Mouse (Mus musculus): Measurements from ENCODE around the gene Ipo11. TPM values are rescaled to one million over a fixed set of nuclear protein-coding genes. Genes with fewer than 3 reads are reported as not detected.

Ipo11 gene
- total and polyA plus RNA-seq, 3 experiments: 37.2 to 40.2 TPM; not detected in 1

DNA sequence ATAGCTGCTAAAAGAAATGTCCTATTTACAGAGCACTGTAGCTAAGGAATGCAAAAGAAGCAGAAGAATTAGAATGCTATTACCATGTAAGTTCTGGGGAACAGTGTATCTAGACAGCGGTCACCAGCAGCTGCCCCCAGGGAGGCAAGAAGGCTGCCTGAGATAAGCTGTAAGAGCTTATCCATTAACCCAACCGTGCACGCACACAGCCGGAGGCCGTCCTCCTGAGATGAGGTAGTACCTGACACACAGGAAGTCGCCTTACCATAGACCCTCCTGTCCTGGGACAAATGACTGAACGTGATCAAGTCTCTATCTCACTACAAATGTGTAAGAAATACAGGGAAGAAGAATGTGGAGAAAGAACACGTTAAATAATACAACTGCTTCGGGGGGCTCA lies 43.6 kb downstream of the Ipo11 start (continued):
- TF ChIP-seq POLR2A (IDR thresholded peaks at IDR 0.05; ENCODE audit: control insufficient read depth in 1 of 2, insufficient read depth in 1 of 2, low read depth in 1 of 2, low read length in 2 of 2, poor library complexity in 1 of 2) (peak in 1 of 2 experiments; percentile 27; a peak in 1 of 4 replicates), POLR2AphosphoS2 (IDR thresholded peaks at IDR 0.05; ENCODE audit: low read length) (no peak)

- Histone ChIP-seq H3K36me3 (ENCODE audit: control insufficient read depth in 1 of 2, insufficient read depth in 2 of 2, low read length in 2 of 2) (peaks cover 10 to 14% of the 10 kb centered on the region in 2 experiments), H3K27ac (ENCODE audit: control insufficient read depth, low read depth, low read length) (no peak overlapping the region), H3K27me3 (ENCODE audit: control insufficient read depth in 1 of 2, insufficient read depth in 2 of 2, low read length in 2 of 2) (no peaks in the 10 kb centered on the region), H3K79me2 (ENCODE audit: control insufficient read depth, insufficient read depth, low read length, poor library complexity) (no peaks in the 10 kb centered on the region), H3K9me3 (replicated peaks; ENCODE audit: insufficient read depth, low read length) (no peaks in the 10 kb centered on the region), H3K4me3 (ENCODE audit: control insufficient read depth in 1 of 2, insufficient read depth in 1 of 2, low read depth in 2 of 2, low read length in 2 of 2) (no peak overlapping the region), H3K9ac (ENCODE audit: control insufficient read depth, low read depth, low read length, poor library complexity, severe bottlenecking) (no peak overlapping the region), H3K4me1 (ENCODE audit: control insufficient read depth in 1 of 2, insufficient read depth in 2 of 2, low read length in 2 of 2) (peaks cover 5 to 6% of the 10 kb centered on the region in 2 experiments; a peak in 3 of 4 replicates)
- DNase-seq (ENCODE audit: low read depth, low spot score): peak; percentile 27
- TF ChIP-seq TAL1 (IDR thresholded peaks at IDR 0.05; ENCODE audit: low read length) (0 out of 2 replicates have a peak, but pooled peaks have one; percentile 5), MXI1 (IDR thresholded peaks at IDR 0.05; ENCODE audit: low read depth, low read length) (no peak), GATA1 (IDR thresholded peaks at IDR 0.05; ENCODE audit: low read depth, low read length) (peak; percentile 54), TCF12 (IDR thresholded peaks at IDR 0.05; ENCODE audit: low read depth, low read length) (peak; percentile 61), KAT2A (conservative IDR thresholded peaks at IDR 0.05; ENCODE audit: low read depth, low read length) (no peak), EP300 (IDR thresholded peaks at IDR 0.05; ENCODE audit: low read depth in 1 of 2, low read length in 2 of 2) (peak in 1 of 2 experiments; percentile 22; a peak in 1 of 4 replicates)
These were observed 49.4 kb downstream of the Ipo11 start for GRCm38 (mm10) chr13:106887364-106887763.

DNA sequence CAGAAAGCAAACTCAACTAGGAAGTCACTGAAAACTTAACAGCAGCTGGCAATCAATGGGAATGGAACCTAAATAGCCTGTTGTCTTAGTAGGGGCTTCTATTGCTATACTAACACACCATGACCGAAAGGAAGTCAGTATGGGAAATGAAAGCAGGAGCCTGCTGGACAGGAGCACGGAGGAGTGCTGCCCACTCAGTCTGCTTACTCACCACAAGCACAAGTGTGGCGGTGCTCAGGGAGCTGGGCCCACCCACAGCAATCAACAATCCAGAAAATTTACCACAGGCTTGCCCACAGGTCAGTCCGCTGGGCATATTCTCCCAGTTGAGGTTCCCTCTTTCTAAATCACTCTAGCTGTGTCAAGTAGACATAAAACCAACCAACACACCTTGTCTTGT lies 52.5 kb downstream of the Ipo11 start:
- Histone ChIP-seq H3K9ac (ENCODE audit: control insufficient read depth, low read depth, low read length, poor library complexity, severe bottlenecking) (no peak overlapping the region), H3K4me3 (ENCODE audit: control insufficient read depth in 1 of 2, insufficient read depth in 1 of 2, low read depth in 2 of 2, low read length in 2 of 2) (no peak overlapping the region), H3K79me2 (ENCODE audit: control insufficient read depth, insufficient read depth, low read length, poor library complexity) (no peaks in the 10 kb centered on the region), H3K36me3 (ENCODE audit: control insufficient read depth in 1 of 2, insufficient read depth in 2 of 2, low read length in 2 of 2) (peaks cover 4 to 18% of the 10 kb centered on the region in 2 experiments; a peak in 3 of 4 replicates), H3K27ac (ENCODE audit: control insufficient read depth, low read depth, low read length) (no peak overlapping the region), H3K27me3 (ENCODE audit: control insufficient read depth in 1 of 2, insufficient read depth in 2 of 2, low read length in 2 of 2) (no peaks in the 10 kb centered on the region), H3K9me3 (replicated peaks; ENCODE audit: insufficient read depth, low read length) (no peaks in the 10 kb centered on the region), H3K4me1 (ENCODE audit: control insufficient read depth in 1 of 2, insufficient read depth in 2 of 2, low read length in 2 of 2) (peaks cover 4 to 5% of the 10 kb centered on the region in 2 experiments; a peak in 3 of 4 replicates)
- DNase-seq (ENCODE audit: low read depth, low spot score): no peak
- TF ChIP-seq ZC3H11A (IDR thresholded peaks at IDR 0.05; ENCODE audit: low read depth, low read length) (no peak), ZMIZ1 (IDR thresholded peaks at IDR 0.05; ENCODE audit: low read depth, low read length) (no peak), CHD2 (IDR thresholded peaks at IDR 0.05; ENCODE audit: low read length) (no peak), TCF12 (IDR thresholded peaks at IDR 0.05; ENCODE audit: low read depth, low read length) (no peak), SMC3 (IDR thresholded peaks at IDR 0.05; ENCODE audit: low read depth, low read length) (no peak), NELFE (IDR thresholded peaks at IDR 0.05; ENCODE audit: low read depth, low read length) (no peak), USF1 (IDR thresholded peaks at IDR 0.05; ENCODE audit: low read depth, low read length) (no peak)

All from MEL (cell line).